Mouse (Mus musculus) megakaryocyte, embryonic 14.5 days (primary cell): ENCODE data around the gene Rd3. TPM values are rescaled to one million over a fixed set of nuclear protein-coding genes. Genes with fewer than 3 reads are reported as not detected.

Experiments
- H3K27me3 ChIP-seq: replicated peaks from 2 replicates; pipeline ENCODE3; 2012; ENCODE audit warnings: inconsistent platforms
- H3K36me3 ChIP-seq: replicated peaks from 2 replicates; pipeline ENCODE3; 2012; ENCODE audit warnings: low read length, inconsistent platforms, mixed read lengths
- H3K4me1 ChIP-seq: 2 replicates; pipeline ENCODE4 v1.6.1; 2012; ENCODE audit warnings: inconsistent platforms
- H3K4me3 ChIP-seq: replicated peaks from 2 replicates; pipeline ENCODE3; 2012; ENCODE audit warnings: moderate library complexity, mild to moderate bottlenecking, inconsistent platforms
- H3K9me3 ChIP-seq: 2 replicates; pipeline ENCODE4 v1.6.1; 2012; ENCODE audit warnings: inconsistent platforms
- FLI1 ChIP-seq: IDR thresholded peaks from 2 replicates; pipeline ENCODE4 v1.6.1; 2012; ENCODE audit warnings: low read length, inconsistent platforms, mixed read lengths
- GATA1 ChIP-seq: IDR thresholded peaks from 3 replicates; pipeline ENCODE4 v1.6.1; 2012; ENCODE audit warnings: mixed read lengths, low read length, inconsistent platforms, borderline replicate concordance
- polyA plus RNA-seq: library from polyadenylated mRNA; stranded (reverse); fragments of >175 nt; gene quantifications from 2 replicates; pipeline ENCODE4 v1.2.3, GENCODE M21; 2012; ENCODE audit warnings: low replicate concordance; ENCODE audit not compliant: insufficient read depth

Gene Rd3
- 0.88 and 1.3 TPM in 2 replicates for polyA plus RNA-seq

DNA sequence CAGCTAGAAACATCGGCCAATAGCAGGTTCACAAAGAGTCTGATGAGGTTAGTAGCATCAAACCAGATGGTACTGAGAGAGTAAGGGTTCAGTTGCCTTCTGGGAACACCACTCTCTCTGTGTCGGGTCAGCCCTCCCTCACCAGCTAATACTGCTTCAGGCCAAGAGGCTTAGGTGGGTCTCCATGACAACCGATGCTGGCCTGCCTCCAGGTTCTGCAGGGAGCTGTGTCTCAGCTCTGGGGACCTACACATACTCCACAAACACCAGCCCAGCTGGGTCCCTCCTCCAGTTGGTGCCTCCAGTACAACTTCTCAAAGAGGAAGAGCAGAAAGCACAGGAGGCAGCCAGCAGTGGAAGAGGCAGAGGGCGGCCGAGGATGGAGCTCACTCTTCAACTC lies at the start of gene Rd3:
TSS of gene Rd3 (plus strand) at position 184 of the 400 bp plus-strand sequence.
- H3K9me3 ChIP-seq: peaks cover 12% of the 10 kb centered on the region
- no peaks in the 10 kb centered on the region for H3K36me3 ChIP-seq
- H3K4me1 ChIP-seq: peaks cover 12% of the 10 kb centered on the region
- no peak for TF ChIP-seq GATA1
- TF ChIP-seq FLI1: no peak
- no peak within 1 kb of the TSS for H3K4me3 ChIP-seq
- peaks cover 91% of the 10 kb centered on the region for H3K27me3 ChIP-seq

DNA sequence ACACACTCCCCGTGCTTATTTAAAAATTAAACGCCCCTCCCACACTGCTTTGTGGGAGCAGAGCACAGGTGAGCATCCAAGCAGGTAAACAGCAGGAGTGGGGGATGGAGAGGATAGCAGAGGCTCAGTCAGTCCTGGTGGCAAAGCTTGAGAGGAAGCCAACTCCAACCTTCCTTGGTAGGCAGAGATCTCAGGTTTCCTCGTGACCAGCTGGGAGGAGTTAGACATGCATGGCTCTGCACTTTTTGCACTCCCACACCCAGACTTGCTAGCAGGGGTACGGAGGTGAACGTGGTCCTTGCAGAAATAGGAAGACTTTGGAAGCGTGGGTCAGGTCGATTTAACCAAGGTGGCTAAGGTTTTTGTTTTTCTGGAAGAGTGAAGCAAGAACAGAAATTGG lies 48.8 kb upstream of the Rd3 start:
- no peaks in the 10 kb centered on the region for H3K36me3 ChIP-seq
- peaks cover 91% of the 10 kb centered on the region for H3K27me3 ChIP-seq
- no peaks in the 10 kb centered on the region for H3K9me3 ChIP-seq
- peaks cover 9% of the 10 kb centered on the region for H3K4me1 ChIP-seq
- H3K4me3 ChIP-seq: no peak overlapping the region
- TF ChIP-seq GATA1 (no peak), FLI1 (no peak)

DNA sequence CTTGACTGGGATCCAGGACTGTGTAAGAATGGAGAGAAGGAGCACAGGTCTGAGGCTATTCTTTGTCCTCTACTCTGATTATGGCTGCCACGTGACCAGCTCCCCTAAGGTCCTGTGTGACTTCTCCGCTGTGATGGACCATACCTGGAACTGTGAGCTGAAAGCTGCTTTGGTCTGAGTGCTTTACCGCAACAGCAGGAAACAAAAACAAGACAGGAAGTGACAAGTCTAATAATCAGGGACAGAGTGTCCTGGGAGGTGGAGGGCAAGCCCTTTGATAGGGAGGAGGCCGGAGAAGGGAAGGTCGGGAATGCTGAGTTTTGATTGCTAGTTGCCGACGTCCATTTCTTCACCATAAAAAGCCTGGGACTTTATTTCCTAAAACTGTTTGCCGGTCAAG lies 48.1 kb upstream of the Rd3 start:
- Histone ChIP-seq H3K4me3 (no peak overlapping the region), H3K27me3 (peaks cover 87% of the 10 kb centered on the region), H3K9me3 (no peaks in the 10 kb centered on the region), H3K4me1 (peaks cover 5% of the 10 kb centered on the region), H3K36me3 (no peaks in the 10 kb centered on the region)
- no peak for TF ChIP-seq GATA1
- no peak for TF ChIP-seq FLI1

DNA sequence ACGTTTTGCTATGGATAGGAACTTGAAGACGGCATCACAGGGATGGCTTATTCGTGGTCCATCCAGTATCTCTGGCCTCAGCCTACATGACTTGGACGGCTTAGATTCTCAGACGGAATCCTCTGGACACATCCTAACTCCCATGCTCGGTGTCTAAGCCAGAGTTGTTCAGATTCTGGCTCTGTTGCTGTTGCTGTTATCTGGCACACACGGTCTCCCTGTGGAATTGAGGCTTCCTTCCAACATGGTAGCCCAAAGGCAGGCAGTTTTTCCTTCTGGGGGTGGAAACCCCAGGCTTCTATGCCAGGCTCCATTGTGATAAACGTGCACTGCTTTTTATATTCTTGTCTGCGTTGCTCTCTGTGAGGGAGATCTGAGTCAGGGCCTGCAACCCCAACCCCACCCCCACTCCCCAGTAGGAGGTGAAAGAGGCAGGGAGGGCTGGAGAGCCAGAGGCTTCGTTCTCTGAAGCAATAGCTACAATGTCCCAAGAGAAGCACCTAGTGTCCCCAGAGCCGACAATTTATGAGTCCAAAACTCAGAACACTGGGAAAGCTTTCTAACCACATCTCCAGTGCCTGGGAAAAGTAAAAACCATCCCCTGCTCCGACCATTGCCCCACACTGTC lies 47.2 kb upstream of the Rd3 start:
- H3K36me3 ChIP-seq: no peaks in the 10 kb centered on the region
- H3K4me1 ChIP-seq: peaks cover 5% of the 10 kb centered on the region
- H3K4me3 ChIP-seq: no peak overlapping the region
- peaks cover 79% of the 10 kb centered on the region for H3K27me3 ChIP-seq
- no peaks in the 10 kb centered on the region for H3K9me3 ChIP-seq
- TF ChIP-seq FLI1 (no peak), GATA1 (no peak)

DNA sequence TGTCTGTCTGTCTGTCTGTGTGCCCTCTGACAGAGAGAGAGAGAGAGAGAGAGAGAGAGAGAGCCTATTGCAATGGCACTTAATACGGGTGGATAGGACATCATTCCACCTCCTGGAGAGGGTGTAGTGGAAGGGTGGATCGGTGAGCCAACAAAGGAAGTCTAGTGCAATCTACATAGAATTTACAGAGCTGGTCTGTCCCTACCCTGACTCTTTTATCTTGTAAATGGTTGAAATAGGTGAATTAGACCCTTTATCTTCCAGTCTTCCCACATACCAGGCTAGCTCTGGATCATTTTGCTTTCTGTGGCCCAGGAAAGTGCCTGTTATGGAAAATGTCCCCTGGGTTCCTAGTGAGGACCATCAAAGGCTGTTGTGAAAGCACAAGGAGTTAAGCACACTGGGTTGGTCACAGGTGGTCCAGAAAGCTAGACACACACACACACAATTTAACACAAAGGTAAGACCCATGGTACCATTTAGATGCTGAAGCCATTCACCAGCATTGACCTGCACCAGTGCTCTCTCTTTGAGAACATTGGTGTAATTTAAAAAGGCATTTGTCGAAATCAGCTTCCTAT lies 46.6 kb upstream of the Rd3 start:
- no peak for TF ChIP-seq FLI1
- no peak for TF ChIP-seq GATA1
- Histone ChIP-seq H3K4me1 (peaks cover 5% of the 10 kb centered on the region), H3K36me3 (no peaks in the 10 kb centered on the region), H3K27me3 (peaks cover 74% of the 10 kb centered on the region), H3K9me3 (no peaks in the 10 kb centered on the region), H3K4me3 (no peak overlapping the region)

DNA sequence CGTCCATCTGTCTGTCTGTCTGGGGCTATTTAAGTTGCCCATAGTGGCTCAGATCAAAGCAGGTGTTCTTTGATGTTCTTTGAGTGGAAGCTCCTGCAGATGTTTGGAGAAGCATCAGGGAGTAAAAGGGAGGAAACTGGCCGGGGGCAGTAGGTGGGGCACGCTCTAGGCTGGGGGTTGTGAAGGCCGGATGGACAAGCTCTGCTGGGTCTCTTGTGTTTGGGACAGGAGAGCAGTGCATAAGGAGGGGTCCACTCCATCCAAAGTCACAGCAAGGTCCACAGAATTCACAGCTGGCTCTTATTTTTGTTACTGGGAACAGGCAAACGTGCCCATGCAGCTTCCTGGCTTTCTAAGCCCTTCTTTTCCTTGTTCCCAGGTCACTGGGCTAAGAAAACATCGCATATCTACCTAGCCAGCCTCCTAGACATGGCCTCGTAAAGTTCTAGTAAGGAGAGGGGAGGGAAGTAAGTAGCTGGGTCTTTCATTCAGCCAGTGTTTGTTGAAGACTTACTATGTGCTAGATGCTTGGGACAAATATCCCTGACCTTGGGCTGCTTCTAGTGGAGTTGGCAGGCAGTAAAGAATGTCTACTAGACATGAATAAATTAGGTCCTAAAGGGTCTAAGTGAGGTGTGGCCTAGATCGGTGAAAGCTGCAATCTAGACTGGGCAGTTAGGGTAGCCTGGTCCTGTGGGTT lies 44.7 kb upstream of the Rd3 start:
- no peak for TF ChIP-seq FLI1
- TF ChIP-seq GATA1: no peak
- Histone ChIP-seq H3K36me3 (no peaks in the 10 kb centered on the region), H3K4me3 (no peak overlapping the region), H3K4me1 (peaks cover 5% of the 10 kb centered on the region), H3K27me3 (peaks cover 58% of the 10 kb centered on the region), H3K9me3 (no peaks in the 10 kb centered on the region)

DNA sequence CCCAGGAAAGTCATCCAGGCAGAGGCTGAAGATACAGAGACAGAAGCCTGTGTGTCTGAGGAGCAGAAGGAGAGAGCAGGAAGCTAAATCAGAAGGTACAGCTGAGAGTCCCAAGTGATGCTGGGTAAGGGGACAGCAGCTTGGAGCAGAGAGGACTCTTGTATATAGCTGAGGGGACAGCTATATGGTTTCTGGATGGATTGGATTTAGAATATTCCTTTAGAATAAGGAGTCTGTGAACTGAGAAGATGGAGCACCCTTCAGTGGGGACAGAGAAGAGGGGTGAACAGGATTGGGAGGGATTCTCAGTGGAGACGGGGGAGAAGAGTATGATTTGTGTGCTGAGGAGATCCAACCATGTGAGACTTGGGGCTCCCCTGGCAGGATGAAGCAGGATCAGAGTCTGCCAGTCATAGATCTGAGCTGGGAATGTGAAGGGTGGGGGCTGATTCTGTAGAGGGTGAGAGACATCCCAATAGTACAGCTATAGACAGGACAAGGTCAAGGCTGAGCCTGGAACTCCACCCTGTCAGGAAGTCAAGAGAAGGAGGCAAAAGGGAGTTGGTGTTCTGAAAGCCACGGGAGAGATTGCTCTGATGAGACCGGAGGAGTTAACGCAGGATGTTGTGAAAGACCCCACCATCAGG lies 44.1 kb upstream of the Rd3 start:
- Histone ChIP-seq H3K9me3 (no peaks in the 10 kb centered on the region), H3K4me1 (peaks cover 5% of the 10 kb centered on the region)

DNA sequence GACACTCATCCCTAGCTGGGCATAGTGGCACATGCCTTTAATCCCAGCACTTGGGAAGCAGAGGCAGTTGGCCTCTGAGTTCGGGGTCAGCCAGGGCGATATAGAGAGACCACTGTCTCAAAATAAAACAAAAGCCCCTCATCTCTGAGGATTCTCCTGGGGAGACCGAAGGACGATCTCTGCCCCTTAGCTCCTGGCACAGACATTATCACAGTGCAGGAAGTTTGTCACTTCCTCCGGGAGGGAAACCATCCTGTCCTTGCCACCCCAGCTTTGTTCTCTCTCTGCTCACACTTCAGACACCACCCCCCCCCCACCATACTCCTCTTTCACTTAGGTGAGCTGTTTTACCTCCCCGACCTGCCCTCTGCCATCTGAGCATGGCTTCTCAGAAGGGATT lies 33.5 kb upstream of the Rd3 start:
- TF ChIP-seq FLI1 (no peak), GATA1 (no peak)
- H3K4me1 ChIP-seq: peaks cover 14% of the 10 kb centered on the region
- H3K36me3 ChIP-seq: no peaks in the 10 kb centered on the region
- no peaks in the 10 kb centered on the region for H3K9me3 ChIP-seq
- peaks cover 59% of the 10 kb centered on the region for H3K27me3 ChIP-seq
- no peak overlapping the region for H3K4me3 ChIP-seq

More for the DNA sequence above, 44.1 kb upstream of the Rd3 start:
- Histone ChIP-seq H3K4me3 (no peak overlapping the region), H3K27me3 (peaks cover 51% of the 10 kb centered on the region), H3K36me3 (no peaks in the 10 kb centered on the region)
- TF ChIP-seq GATA1: no peak

DNA sequence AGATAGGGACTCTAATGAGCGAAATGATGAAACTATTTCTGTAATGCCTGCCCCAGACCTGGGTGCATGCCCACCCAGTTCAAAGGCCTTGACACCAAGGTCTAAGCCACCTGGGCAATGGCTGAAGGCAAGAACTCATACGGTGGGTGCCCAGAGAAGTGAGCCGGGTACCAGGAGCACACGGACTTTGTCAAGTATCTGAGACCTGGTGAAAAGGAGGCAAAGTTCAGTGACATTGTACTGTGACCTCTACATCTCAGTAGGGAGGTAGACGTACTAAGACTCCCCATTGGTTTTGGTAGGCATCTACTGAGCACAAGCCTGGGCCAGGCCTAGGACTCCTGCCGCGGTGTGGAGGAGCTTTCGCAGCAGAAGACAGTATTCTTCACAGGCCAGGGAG lies 31.8 kb upstream of the Rd3 start:
- TF ChIP-seq GATA1: no peak
- TF ChIP-seq FLI1: no peak
- H3K4me3 ChIP-seq: no peak overlapping the region
- H3K9me3 ChIP-seq: no peaks in the 10 kb centered on the region

DNA sequence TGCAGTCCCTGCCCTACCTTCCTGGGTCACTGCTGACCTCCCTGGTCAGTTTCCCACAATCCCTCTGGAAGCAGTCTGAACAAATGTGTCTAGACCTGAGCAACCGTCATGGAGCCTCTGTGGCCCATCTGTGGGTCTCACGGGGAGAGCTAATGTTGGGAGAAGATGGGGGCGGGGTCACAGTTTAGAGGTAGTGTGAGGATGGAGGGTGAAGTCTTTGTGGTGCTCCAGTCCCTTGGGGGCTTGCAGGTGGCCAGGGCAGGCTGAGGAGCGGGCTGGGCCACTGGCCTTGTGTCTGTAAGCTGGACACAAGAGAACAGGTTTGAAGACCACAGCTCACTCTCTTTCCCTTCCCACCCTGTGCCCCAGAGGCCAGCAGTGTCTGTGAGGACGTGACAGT lies 31.4 kb upstream of the Rd3 start:
- H3K4me1 ChIP-seq: peaks cover 22% of the 10 kb centered on the region
- no peak overlapping the region for H3K4me3 ChIP-seq
- H3K36me3 ChIP-seq: no peaks in the 10 kb centered on the region
- no peaks in the 10 kb centered on the region for H3K9me3 ChIP-seq
- TF ChIP-seq GATA1: no peak
- TF ChIP-seq FLI1: no peak
- peaks cover 74% of the 10 kb centered on the region for H3K27me3 ChIP-seq

More for the DNA sequence above, 31.8 kb upstream of the Rd3 start:
- Histone ChIP-seq H3K4me1 (peaks cover 18% of the 10 kb centered on the region), H3K36me3 (no peaks in the 10 kb centered on the region), H3K27me3 (peaks cover 70% of the 10 kb centered on the region)
